Mouse (Mus musculus): Measurements from ENCODE around the gene Mmp19.

Gene Mmp19

DNA sequence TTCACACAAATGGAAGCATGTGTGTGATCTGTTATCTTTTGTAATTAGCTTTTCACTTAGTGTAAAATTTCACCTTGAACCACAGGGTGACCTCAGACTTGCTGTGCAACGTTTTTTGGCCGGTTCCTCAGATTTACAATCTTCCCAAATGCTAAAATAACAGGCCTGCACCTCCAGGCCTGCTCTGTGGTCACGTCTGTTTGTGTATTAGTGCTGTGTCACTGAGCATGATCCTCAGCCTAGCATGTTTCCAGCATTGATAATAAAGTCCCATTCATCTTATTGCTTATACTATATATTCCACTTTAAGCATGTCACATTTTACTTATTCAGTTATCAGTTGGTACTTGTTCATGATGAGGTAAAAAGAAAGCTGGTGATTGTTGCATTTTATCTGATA, 59.6 kb downstream of the Mmp19 start:
- DNase-seq (ENCODE audit: low read depth, low spot score), result no peak

All from telencephalon, adult 2 months (tissue).